Mouse (Mus musculus) midbrain, embryonic 14.5 days (tissue): ENCODE results near the gene Prss22. TPM values are rescaled to one million over a fixed set of nuclear protein-coding genes. Genes with fewer than 3 reads are reported as not detected.

ENCODE experiments used
- ATAC-seq: fragments of 200-750 bp; cut with Nextera tagmentation; 2 replicates; pipeline ENCODE4 v1.8.0; 2017; ENCODE audit warnings: moderate number of reproducible peaks, moderate library complexity; ENCODE audit not compliant: low FRiP score, low TSS enrichment
- DNase-seq: peaks from one replicate; pipeline ENCODE4 v3.0.0-alpha.2; 2015
- H3K27ac ChIP-seq: fragments of 300-500 bp; sonication (generic); replicated peaks from 2 replicates; pipeline ENCODE4 v1.5.1; 2014; ENCODE audit warnings: mild to moderate bottlenecking, low read depth, low read length, moderate library complexity
- H3K27me3 ChIP-seq: fragments of 300-500 bp; sonication (generic); 2 replicates; pipeline ENCODE4 v1.6.1; 2014; ENCODE audit warnings: low read length, control low read depth, mixed read lengths; ENCODE audit not compliant: control insufficient read depth, insufficient read depth
- H3K36me3 ChIP-seq: fragments of 300-500 bp; sonication (generic); 2 replicates; pipeline ENCODE4 v1.6.1; 2014; ENCODE audit warnings: low read length, control low read depth; ENCODE audit not compliant: control insufficient read depth, insufficient read depth
- H3K4me1 ChIP-seq: fragments of 300-500 bp; sonication (generic); 2 replicates; pipeline ENCODE4 v1.6.1; 2014; ENCODE audit warnings: mild to moderate bottlenecking, antibody characterized with exemption, low read length, control low read depth; ENCODE audit not compliant: control insufficient read depth, insufficient read depth
- H3K4me2 ChIP-seq: fragments of 300-500 bp; sonication (generic); 2 replicates; pipeline ENCODE4 v1.6.1; 2014; ENCODE audit warnings: mild to moderate bottlenecking, low read length, moderate library complexity
- H3K4me3 ChIP-seq: fragments of 300-500 bp; sonication (generic); replicated peaks from 2 replicates; pipeline ENCODE4 v1.5.1; 2014; ENCODE audit warnings: low read depth, low read length
- H3K9ac ChIP-seq: fragments of 300-500 bp; sonication (generic); replicated peaks from 2 replicates; pipeline ENCODE4 v1.6.1; 2014; ENCODE audit warnings: mild to moderate bottlenecking, low read length, moderate library complexity
- H3K9me3 ChIP-seq: fragments of 300-500 bp; sonication (generic); 2 replicates; pipeline ENCODE4 v1.6.1; 2016; ENCODE audit warnings: low read length, control low read depth, mixed read lengths; ENCODE audit not compliant: control insufficient read depth
- WGBS: fragments of 180-500 bp; shearing (Covaris S2); extraction: QIAGEN DNeasy Blood & Tissue Kit; methylation state at CpG from one replicate; pipeline ENCODE4 v1.1.7; 2014; 5-methylcytosine and 5-hydroxymethylcytosine counted together
- polyA plus RNA-seq: library from polyadenylated mRNA; unstranded; fragments of >200 nt; fragmentation: Nextera tagmentation; extraction: Ambion mirVana; gene quantifications from 2 replicates; pipeline ENCODE4 v1.2.1, GENCODE M21; 2014

Gene Prss22
- polyA plus RNA-seq, 1 experiment from 2014 or later: not detected

DNA sequence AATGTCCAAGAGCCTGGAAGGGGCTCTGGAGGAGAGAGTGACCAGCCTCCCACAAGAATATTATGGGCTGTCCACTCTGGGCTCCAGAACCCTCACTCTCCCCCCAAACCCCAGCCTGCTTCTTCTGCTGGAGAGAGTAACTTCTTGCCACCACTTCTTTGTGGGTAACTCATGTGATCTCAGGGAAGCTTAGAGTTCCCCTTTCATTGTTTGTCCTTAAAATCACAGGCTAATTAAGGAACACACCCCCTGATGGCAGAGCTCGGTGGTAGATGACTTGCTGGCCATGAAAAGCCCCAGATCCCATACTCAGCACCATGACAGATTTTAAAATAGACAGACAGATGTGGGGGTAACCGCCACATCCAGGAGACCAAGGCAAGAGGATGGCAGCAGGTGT is 9.0 kb upstream of the Prss22 start:
- no peaks in the 10 kb centered on the region for H3K4me1 ChIP-seq
- WGBS: 43% methylated on average over 2 of the region's 2 CpGs
- no peak for DNase-seq
- no peak for ATAC-seq
- H3K27me3 ChIP-seq: no peaks in the 10 kb centered on the region
- no peaks in the 10 kb centered on the region for H3K36me3 ChIP-seq
- H3K9me3 ChIP-seq: no peaks in the 10 kb centered on the region
- no peak overlapping the region for H3K4me2 ChIP-seq
- no peak overlapping the region for H3K9ac ChIP-seq
- no peak overlapping the region for H3K27ac ChIP-seq
- no peak overlapping the region for H3K4me3 ChIP-seq

DNA sequence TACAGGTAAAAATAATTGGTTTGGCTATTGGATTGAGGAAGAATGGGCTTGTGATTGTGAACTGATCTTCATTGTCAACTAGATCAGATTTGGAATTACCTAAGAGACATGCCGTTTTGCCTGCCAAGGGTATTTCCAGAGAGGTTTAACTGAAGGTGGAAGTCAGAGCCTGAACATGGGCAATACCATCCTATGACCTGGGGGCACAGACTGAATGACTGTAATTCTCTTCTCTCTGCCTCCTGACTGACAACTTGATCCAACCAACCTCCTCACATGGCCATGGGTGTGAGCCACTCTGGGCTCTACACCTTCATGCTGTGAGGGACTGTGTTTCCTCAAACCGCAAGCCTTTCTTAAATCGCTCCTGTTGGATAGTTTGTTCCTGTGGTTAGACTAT is 7.1 kb upstream of the Prss22 start:
- H3K4me2 ChIP-seq: no peak overlapping the region
- 95% methylated on average over 3 of the region's 3 CpGs for WGBS
- DNase-seq (no peak), ATAC-seq (no peak)
- no peak overlapping the region for H3K27ac ChIP-seq
- H3K27me3 ChIP-seq: no peaks in the 10 kb centered on the region
- no peaks in the 10 kb centered on the region for H3K36me3 ChIP-seq
- H3K4me3 ChIP-seq: no peak overlapping the region
- H3K9me3 ChIP-seq: no peaks in the 10 kb centered on the region
- H3K4me1 ChIP-seq: no peaks in the 10 kb centered on the region
- no peak overlapping the region for H3K9ac ChIP-seq

DNA sequence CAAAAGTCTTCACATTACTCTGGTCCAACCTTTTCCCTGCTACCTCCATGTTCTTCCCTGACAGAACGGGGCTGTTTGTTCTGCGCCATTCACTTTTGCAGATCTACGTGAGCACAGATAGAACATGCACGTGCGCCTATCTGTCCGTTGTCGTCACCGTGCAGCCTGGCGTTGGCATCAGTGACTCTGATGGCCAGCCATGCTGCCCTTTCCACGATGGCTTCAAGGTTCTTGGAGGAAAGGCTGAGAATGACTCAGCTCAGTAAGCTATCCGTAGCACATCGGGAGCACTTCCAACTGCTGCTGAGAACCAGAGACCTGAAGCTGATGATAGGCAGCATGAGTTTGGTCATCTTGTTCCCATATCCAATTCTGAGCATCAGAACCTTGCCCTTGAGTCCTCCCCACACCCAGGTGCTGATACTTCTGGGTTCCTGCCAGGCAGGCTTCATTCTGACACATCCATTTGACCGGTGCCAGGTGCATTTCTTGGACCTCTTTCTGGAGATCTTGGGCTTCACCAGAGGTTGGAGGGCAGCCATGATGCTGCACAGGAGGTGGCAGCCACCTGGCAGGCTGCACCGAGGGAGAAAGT is 6.3 kb upstream of the Prss22 start:
- WGBS: 93% methylated on average over 14 of the region's 14 CpGs
- no peak overlapping the region for H3K27ac ChIP-seq

DNA sequence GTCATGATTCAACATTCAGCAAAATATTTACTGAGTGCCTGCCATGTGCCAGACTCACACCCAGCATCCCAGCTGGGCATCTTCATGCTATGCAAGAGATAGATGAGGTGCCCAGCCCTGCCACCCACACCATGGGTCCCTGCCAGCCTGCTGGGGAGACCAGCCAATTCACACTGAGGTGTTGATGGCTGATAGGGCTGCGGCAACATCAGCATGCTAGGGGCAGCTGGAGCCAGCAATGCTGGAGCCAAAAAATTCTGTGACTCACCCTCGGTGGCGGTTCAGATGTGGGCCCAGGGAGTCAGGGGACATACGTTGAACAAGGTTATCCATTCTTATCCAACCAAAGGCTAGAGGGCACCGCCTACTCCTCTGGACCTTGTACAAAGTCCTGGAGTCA is 2.5 kb upstream of the Prss22 start:
- Histone ChIP-seq H3K4me3 (no peak overlapping the region), H3K27me3 (no peaks in the 10 kb centered on the region), H3K27ac (no peak overlapping the region), H3K4me1 (no peaks in the 10 kb centered on the region), H3K9ac (no peak overlapping the region), H3K4me2 (no peak overlapping the region), H3K36me3 (no peaks in the 10 kb centered on the region), H3K9me3 (no peaks in the 10 kb centered on the region)
- WGBS: 82% methylated on average over 5 of the region's 5 CpGs
- ATAC-seq (no peak), DNase-seq (no peak)

More for the DNA sequence above, 6.3 kb upstream of the Prss22 start:
- Histone ChIP-seq H3K4me1 (no peaks in the 10 kb centered on the region), H3K27me3 (no peaks in the 10 kb centered on the region), H3K4me2 (no peak overlapping the region), H3K9ac (no peak overlapping the region), H3K9me3 (no peaks in the 10 kb centered on the region), H3K4me3 (no peak overlapping the region), H3K36me3 (no peaks in the 10 kb centered on the region)
- DNase-seq (no peak), ATAC-seq (no peak)

DNA sequence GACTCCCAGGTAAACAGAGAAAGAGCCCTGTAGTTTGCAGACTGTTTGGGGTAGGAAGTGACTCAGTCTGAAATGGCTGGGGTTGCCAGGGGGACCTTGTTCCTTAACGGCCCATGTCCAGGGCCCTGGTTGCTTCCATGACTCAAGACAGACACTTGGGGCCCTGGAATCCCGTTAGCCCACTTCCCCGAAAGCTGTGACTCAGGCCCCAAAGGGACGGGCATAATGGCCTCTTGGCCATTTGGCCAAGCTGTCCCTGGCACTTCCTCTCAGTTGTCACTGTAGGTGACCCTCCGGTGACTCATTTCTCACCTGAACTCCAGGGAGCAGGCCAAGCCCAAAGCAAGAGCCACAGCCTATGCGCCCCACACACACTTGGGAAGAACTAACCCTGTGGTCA is 483 bp upstream of the Prss22 start:
- WGBS: 85% methylated on average over 6 of the region's 6 CpGs
- H3K4me2 ChIP-seq: no peak overlapping the region
- H3K4me3 ChIP-seq: no peak overlapping the region
- H3K9ac ChIP-seq: no peak overlapping the region
- H3K36me3 ChIP-seq: no peaks in the 10 kb centered on the region
- 0 out of 2 replicates have a peak, but pooled peaks cover 5% of the 10 kb centered on the region for H3K4me1 ChIP-seq
- no peaks in the 10 kb centered on the region for H3K9me3 ChIP-seq
- ATAC-seq: no peak
- no peak overlapping the region for H3K27ac ChIP-seq
- H3K27me3 ChIP-seq: no peaks in the 10 kb centered on the region
- DNase-seq: no peak

DNA sequence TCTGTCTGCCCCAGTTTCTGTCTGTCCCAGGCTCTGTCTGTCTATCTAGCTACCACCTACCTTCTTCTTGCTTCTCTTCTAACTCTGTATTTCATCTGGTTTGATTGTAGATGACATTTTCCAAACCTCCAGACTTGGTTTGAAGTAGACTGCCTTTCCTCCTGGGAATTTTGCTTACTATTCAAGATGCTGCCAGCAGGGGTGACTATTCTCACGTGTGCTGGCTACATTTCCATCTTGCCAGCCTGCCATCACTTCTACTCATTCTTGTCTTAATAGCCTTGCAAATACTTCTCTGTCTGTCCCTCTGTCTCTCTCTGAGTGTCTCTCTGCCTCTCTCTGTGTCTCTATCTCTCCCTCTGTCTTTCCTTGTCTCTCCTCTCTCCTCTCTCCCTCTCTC is 2.5 kb downstream of the Prss22 start:
- H3K36me3 ChIP-seq: no peaks in the 10 kb centered on the region
- DNase-seq (peak; percentile 13), ATAC-seq (no peak)
- H3K9ac ChIP-seq: no peak overlapping the region
- WGBS: 27% methylated on average over 1 of the region's 1 CpGs
- H3K27ac ChIP-seq: no peak overlapping the region
- H3K4me2 ChIP-seq: no peak overlapping the region
- H3K27me3 ChIP-seq: no peaks in the 10 kb centered on the region
- no peak overlapping the region for H3K4me3 ChIP-seq
- H3K4me1 ChIP-seq: peaks cover 8% of the 10 kb centered on the region; the same call in 1 of the 2 replicates
- no peaks in the 10 kb centered on the region for H3K9me3 ChIP-seq

DNA sequence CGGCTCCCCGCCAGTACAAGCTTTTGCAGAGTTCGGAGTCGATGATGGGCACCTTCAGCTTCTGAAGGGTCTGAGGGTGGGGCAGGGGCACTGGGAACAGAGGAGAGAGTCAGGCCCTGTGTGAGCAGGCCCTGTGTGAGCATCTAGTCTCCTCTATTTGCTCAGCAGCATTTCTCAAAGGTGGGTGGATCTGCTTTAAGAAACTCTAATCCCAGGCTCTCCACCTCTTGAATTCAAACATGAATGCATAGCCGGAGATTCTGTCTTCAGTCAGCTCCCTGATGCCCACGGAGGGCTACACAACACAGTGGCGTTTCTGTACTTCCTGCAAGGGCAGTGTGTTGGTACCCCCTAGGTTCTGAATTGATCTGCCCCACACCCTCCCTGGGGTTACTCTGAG is 3.2 kb downstream of the Prss22 start:
- DNase-seq (no peak), ATAC-seq (no peak)
- Histone ChIP-seq H3K9me3 (no peaks in the 10 kb centered on the region), H3K27me3 (no peaks in the 10 kb centered on the region), H3K9ac (no peak overlapping the region), H3K27ac (no peak overlapping the region), H3K4me1 (peaks cover 8% of the 10 kb centered on the region; the same call in 1 of the 2 replicates), H3K4me2 (no peak overlapping the region), H3K36me3 (no peaks in the 10 kb centered on the region), H3K4me3 (no peak overlapping the region)
- WGBS: 72% methylated on average over 7 of the region's 7 CpGs

DNA sequence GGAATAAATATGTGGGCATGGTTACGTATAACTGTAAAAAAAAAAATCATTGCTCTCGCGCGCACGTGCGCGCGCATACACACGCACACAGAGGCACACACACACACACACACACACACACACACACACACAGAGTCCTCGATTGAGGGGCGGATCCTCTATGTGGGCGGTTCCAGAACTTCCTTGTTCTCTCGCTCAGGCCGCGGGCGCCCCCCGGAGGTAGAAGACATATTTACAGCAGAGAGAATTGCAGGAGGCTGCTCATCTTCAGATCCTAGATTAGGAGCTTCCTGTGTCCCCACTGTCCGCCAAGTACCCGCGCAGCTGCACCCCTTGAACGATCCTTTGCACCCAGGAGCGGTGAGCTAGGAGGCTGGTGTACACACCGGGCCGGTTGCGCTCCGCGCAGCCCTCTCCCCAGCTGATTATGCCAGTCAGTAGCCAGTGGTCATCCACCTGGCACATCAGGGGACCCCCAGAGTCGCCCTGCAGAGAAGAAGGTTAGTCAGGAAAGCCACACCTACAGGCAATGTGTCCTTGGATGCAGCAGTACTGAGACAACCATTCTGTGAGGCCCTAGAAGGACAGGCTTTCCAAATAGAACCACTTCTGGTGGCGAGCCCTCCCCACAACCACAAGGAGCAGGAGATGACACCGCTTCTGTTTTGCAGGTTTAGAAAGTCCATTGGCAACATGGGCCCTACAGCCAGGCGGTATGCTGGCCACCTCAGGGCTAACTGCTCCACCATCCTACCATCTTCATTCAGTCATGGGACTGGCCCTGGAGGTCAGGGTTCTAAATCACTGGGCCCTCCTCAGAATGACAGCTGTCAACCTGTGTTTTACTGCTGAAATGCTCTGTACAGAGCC is 4.1 kb downstream of the Prss22 start:
- peak overlapping the region; percentile 62 for H3K4me2 ChIP-seq
- peaks cover 8% of the 10 kb centered on the region; the same call in 1 of the 2 replicates for H3K4me1 ChIP-seq
- no peaks in the 10 kb centered on the region for H3K27me3 ChIP-seq
- peak overlapping the region; percentile 59 for H3K9ac ChIP-seq
- no peaks in the 10 kb centered on the region for H3K36me3 ChIP-seq
- no peaks in the 10 kb centered on the region for H3K9me3 ChIP-seq
- ATAC-seq (peak; percentile 85), DNase-seq (peak; percentile 96)
- peak overlapping the region; percentile 26 for H3K4me3 ChIP-seq
- 0 out of 2 replicates have a peak overlapping the region, but pooled peaks have one; percentile 9 for H3K27ac ChIP-seq
- WGBS: 10% methylated on average over 31 of the region's 31 CpGs
